Mouse (Mus musculus) lung, adult 2 months (tissue): Measurements from ENCODE around the gene Myl4.

Experiments
- CTCF ChIP-seq: fragments of 200-500 bp; IDR thresholded peaks from 2 replicates; pipeline ENCODE4 v1.5.1; 2011; ENCODE audit warnings: mild to moderate bottlenecking, low read length, control low read depth; ENCODE audit not compliant: insufficient read depth
- POLR2A ChIP-seq: fragments of 200-500 bp; IDR thresholded peaks from 2 replicates; pipeline ENCODE4 v1.6.1; 2011; ENCODE audit warnings: low read depth, mild to moderate bottlenecking, control low read depth, low read length, borderline replicate concordance; ENCODE audit errors: extremely low read depth

- TF ChIP-seq CTCF (no peak), POLR2A (no peak)
Measured at GRCm38 (mm10) chr11:104624791-104625391, 74.4 kb downstream of the Myl4 start.
